Mouse (Mus musculus) liver, embryonic 16.5 days (tissue): ENCODE measurements around the gene Trcg1. TPM values are rescaled to one million over a fixed set of nuclear protein-coding genes. Genes with fewer than 3 reads are reported as not detected.
"Not testable (repeated sequence)": the region's sequence is repeated elsewhere in the genome, so short reads cannot be mapped to it uniquely, and the experiment has no call there.

Source experiments
- ATAC-seq: fragments of 200-750 bp; cut with Nextera tagmentation; 2 replicates; pipeline ENCODE4 v1.8.0; 2017; ENCODE audit warnings: low read depth, mild to moderate bottlenecking, moderate number of reproducible peaks, moderate library complexity
- H3K27ac ChIP-seq: fragments of 300-500 bp; sonication (generic); 2 replicates; pipeline ENCODE4 v1.5.1; 2014; ENCODE audit warnings: mild to moderate bottlenecking, low read length
- H3K27me3 ChIP-seq: fragments of 300-500 bp; sonication (generic); 2 replicates; pipeline ENCODE4 v1.6.1; 2014; ENCODE audit warnings: low read depth, low read length, mixed read lengths; ENCODE audit not compliant: control insufficient read depth, insufficient read depth
- H3K36me3 ChIP-seq: fragments of 300-500 bp; sonication (generic); 2 replicates; pipeline ENCODE4 v1.6.1; 2014; ENCODE audit warnings: mild to moderate bottlenecking; ENCODE audit not compliant: control insufficient read depth, insufficient read depth
- H3K4me1 ChIP-seq: fragments of 300-500 bp; sonication (generic); 2 replicates; pipeline ENCODE4 v1.6.1; 2014; ENCODE audit warnings: low read depth, low read length, mixed read lengths; ENCODE audit not compliant: control insufficient read depth
- H3K4me2 ChIP-seq: fragments of 300-500 bp; sonication (generic); 2 replicates; pipeline ENCODE4 v1.6.1; 2014; ENCODE audit warnings: low read depth, low read length, mixed read lengths
- H3K4me3 ChIP-seq: fragments of 300-500 bp; sonication (generic); 2 replicates; pipeline ENCODE4 v1.5.1; 2014; ENCODE audit warnings: low read depth, mild to moderate bottlenecking, low read length
- H3K9ac ChIP-seq: fragments of 300-500 bp; sonication (generic); 2 replicates; pipeline ENCODE4 v1.6.1; 2014; ENCODE audit warnings: low read depth, low read length
- H3K9me3 ChIP-seq: fragments of 300-500 bp; sonication (generic); replicated peaks from 2 replicates; pipeline ENCODE4 v1.6.1; 2016; ENCODE audit warnings: low read length; ENCODE audit not compliant: control insufficient read depth
- WGBS: fragments of 180-500 bp; shearing (Covaris S2); extraction: QIAGEN DNeasy Blood & Tissue Kit; methylation state at CpG from one replicate; pipeline ENCODE4 v1.1.7; 2014; ENCODE audit not compliant: insufficient replicate concordance; 5-methylcytosine and 5-hydroxymethylcytosine counted together
- polyA plus RNA-seq: library from polyadenylated mRNA; unstranded; fragments of >200 nt; fragmentation: Nextera tagmentation; extraction: Ambion mirVana; gene quantifications from 2 replicates; pipeline ENCODE4 v1.2.1, GENCODE M21; 2015

The Trcg1 gene
- polyA plus RNA-seq, result not detected in 2 replicates

GRCm38 (mm10) chr9:57236256-57236655 lies at the start of gene Trcg1:
Trcg1 (plus strand) TSS chr9:57236556.
- WGBS, result 51% methylated on average over 2 of the region's 2 CpGs
- Histone ChIP-seq H3K27ac (no peak within 1 kb of the TSS), H3K4me2 (no peak within 1 kb of the TSS), H3K27me3 (no peaks in the 10 kb centered on the region), H3K9ac (no peak within 1 kb of the TSS), H3K9me3 (no peaks in the 10 kb centered on the region), H3K4me3 (no peak within 1 kb of the TSS), H3K4me1 (peaks cover 3% of the 10 kb centered on the region), H3K36me3 (no peaks in the 10 kb centered on the region)
- no peak for ATAC-seq

GRCm38 (mm10) chr9:57196708-57197107 lies 39.6 kb upstream of the Trcg1 start:
- no peaks in the 10 kb centered on the region for H3K9me3 ChIP-seq
- no peak overlapping the region for H3K4me3 ChIP-seq
- WGBS, result 34% methylated on average over 3 of the region's 3 CpGs
- no peak overlapping the region for H3K9ac ChIP-seq
- H3K4me1 ChIP-seq, result no peaks in the 10 kb centered on the region
- H3K27ac ChIP-seq, result no peak overlapping the region
- no peaks in the 10 kb centered on the region for H3K27me3 ChIP-seq
- H3K36me3 ChIP-seq, result no peaks in the 10 kb centered on the region
- ATAC-seq, result no peak
- no peak overlapping the region for H3K4me2 ChIP-seq

GRCm38 (mm10) chr9:57197414-57197813 lies 38.9 kb upstream of the Trcg1 start:
- H3K9ac ChIP-seq, result no peak overlapping the region
- H3K4me3 ChIP-seq, result no peak overlapping the region
- H3K4me1 ChIP-seq, result no peaks in the 10 kb centered on the region
- H3K4me2 ChIP-seq, result no peak overlapping the region
- WGBS, result 48% methylated on average over 8 of the region's 8 CpGs
- no peaks in the 10 kb centered on the region for H3K27me3 ChIP-seq
- ATAC-seq, result no peak
- no peaks in the 10 kb centered on the region for H3K36me3 ChIP-seq
- H3K9me3 ChIP-seq, result no peaks in the 10 kb centered on the region
- no peak overlapping the region for H3K27ac ChIP-seq

GRCm38 (mm10) chr9:57202981-57203380 lies 33.4 kb upstream of the Trcg1 start:
- Histone ChIP-seq H3K36me3 (no peaks in the 10 kb centered on the region), H3K27ac (no peak overlapping the region), H3K4me1 (no peaks in the 10 kb centered on the region), H3K27me3 (no peaks in the 10 kb centered on the region), H3K9me3 (no peaks in the 10 kb centered on the region), H3K4me2 (no peak overlapping the region), H3K9ac (no peak overlapping the region), H3K4me3 (no peak overlapping the region)
- 56% methylated on average over 7 of the region's 7 CpGs for WGBS
- ATAC-seq, result no peak

- H3K4me2 ChIP-seq, H3K9me3 ChIP-seq, ATAC-seq, H3K4me1 ChIP-seq, H3K36me3 ChIP-seq, H3K4me3 ChIP-seq, H3K27ac ChIP-seq, H3K27me3 ChIP-seq, H3K9ac ChIP-seq: not testable (repeated sequence)
- WGBS, result 41% methylated on average over 13 of the region's 13 CpGs
Measured at GRCm38 (mm10) chr9:57203571-57203970, 32.8 kb upstream of the Trcg1 start.

GRCm38 (mm10) chr9:57206896-57207295 lies 29.5 kb upstream of the Trcg1 start:
- H3K27ac ChIP-seq, result no peak overlapping the region
- no peak for ATAC-seq
- H3K27me3 ChIP-seq, result no peaks in the 10 kb centered on the region
- no peaks in the 10 kb centered on the region for H3K36me3 ChIP-seq
- no peak overlapping the region for H3K4me2 ChIP-seq
- WGBS, result 48% methylated on average over 2 of the region's 2 CpGs
- no peak overlapping the region for H3K9ac ChIP-seq
- no peak overlapping the region for H3K4me3 ChIP-seq
- H3K9me3 ChIP-seq, result no peaks in the 10 kb centered on the region
- H3K4me1 ChIP-seq, result no peaks in the 10 kb centered on the region

- Histone ChIP-seq H3K4me1 (no peaks in the 10 kb centered on the region), H3K9me3 (no peaks in the 10 kb centered on the region), H3K27ac (no peak overlapping the region), H3K36me3 (no peaks in the 10 kb centered on the region), H3K4me3 (no peak overlapping the region), H3K9ac (no peak overlapping the region), H3K4me2 (no peak overlapping the region), H3K27me3 (no peaks in the 10 kb centered on the region)
- WGBS, result 29% methylated on average over 3 of the region's 3 CpGs
- no peak for ATAC-seq
Measured at GRCm38 (mm10) chr9:57209316-57209715, 27.0 kb upstream of the Trcg1 start.

GRCm38 (mm10) chr9:57212448-57213222 lies 23.7 kb upstream of the Trcg1 start:
- 44% methylated on average over 9 of the region's 9 CpGs for WGBS
- no peaks in the 10 kb centered on the region for H3K27me3 ChIP-seq
- H3K9me3 ChIP-seq, result no peaks in the 10 kb centered on the region
- no peak for ATAC-seq
- no peak overlapping the region for H3K9ac ChIP-seq
- H3K4me3 ChIP-seq, result no peak overlapping the region
- no peaks in the 10 kb centered on the region for H3K36me3 ChIP-seq
- H3K4me1 ChIP-seq, result no peaks in the 10 kb centered on the region
- no peak overlapping the region for H3K27ac ChIP-seq
- H3K4me2 ChIP-seq, result no peak overlapping the region

- H3K9me3 ChIP-seq, result no peaks in the 10 kb centered on the region
- no peaks in the 10 kb centered on the region for H3K4me1 ChIP-seq
- no peak for ATAC-seq
- no peaks in the 10 kb centered on the region for H3K27me3 ChIP-seq
- no peak overlapping the region for H3K27ac ChIP-seq
- H3K9ac ChIP-seq, result no peak overlapping the region
- no peaks in the 10 kb centered on the region for H3K36me3 ChIP-seq
- no peak overlapping the region for H3K4me2 ChIP-seq
- no peak overlapping the region for H3K4me3 ChIP-seq
- WGBS, result 46% methylated on average over 6 of the region's 6 CpGs
Measured at GRCm38 (mm10) chr9:57214500-57214899, 21.9 kb upstream of the Trcg1 start.
